Mouse (Mus musculus) intestine, embryonic 16.5 days (tissue): ENCODE results near the gene Smarcc2. TPM values are rescaled to one million over a fixed set of nuclear protein-coding genes. Genes with fewer than 3 reads are reported as not detected.
"Not testable (repeated sequence)": the region's sequence is repeated elsewhere in the genome, so short reads cannot be mapped to it uniquely, and the experiment has no call there.

Source experiments
- ATAC-seq: fragments of 200-750 bp; cut with Nextera tagmentation; 2 replicates; pipeline ENCODE4 v1.8.0; 2017; ENCODE audit warnings: moderate TSS enrichment, moderate library complexity
- H3K27ac ChIP-seq: fragments of 300-500 bp; sonication (generic); 2 replicates; pipeline ENCODE4 v1.5.1; 2014; ENCODE audit warnings: mild to moderate bottlenecking, low read length
- H3K27me3 ChIP-seq: fragments of 300-500 bp; sonication (generic); replicated peaks from 2 replicates; pipeline ENCODE4 v1.6.1; 2014; ENCODE audit warnings: low read length, control low read depth, mixed read lengths; ENCODE audit not compliant: control insufficient read depth, insufficient read depth
- H3K36me3 ChIP-seq: fragments of 300-500 bp; sonication (generic); 2 replicates; pipeline ENCODE4 v1.6.1; 2014; ENCODE audit warnings: low read length, control low read depth; ENCODE audit not compliant: control insufficient read depth, insufficient read depth
- H3K4me1 ChIP-seq: fragments of 300-500 bp; sonication (generic); 2 replicates; pipeline ENCODE4 v1.6.1; 2014; ENCODE audit warnings: low read length, control low read depth, mixed read lengths; ENCODE audit not compliant: control insufficient read depth, insufficient read depth
- H3K4me2 ChIP-seq: fragments of 300-500 bp; sonication (generic); 2 replicates; pipeline ENCODE4 v1.6.1; 2014; ENCODE audit warnings: low read depth, low read length, control low read depth
- H3K4me3 ChIP-seq: fragments of 300-500 bp; sonication (generic); 2 replicates; pipeline ENCODE4 v1.5.1; 2014; ENCODE audit warnings: mild to moderate bottlenecking, low read length
- H3K9ac ChIP-seq: fragments of 300-500 bp; sonication (generic); 2 replicates; pipeline ENCODE4 v1.6.1; 2014; ENCODE audit warnings: low read depth, low read length
- H3K9me3 ChIP-seq: fragments of 300-500 bp; sonication (generic); 2 replicates; pipeline ENCODE4 v1.6.1; 2016; ENCODE audit warnings: low read length, control low read depth; ENCODE audit not compliant: control insufficient read depth
- WGBS: fragments of 180-500 bp; shearing (Covaris S2); extraction: QIAGEN DNeasy Blood & Tissue Kit; methylation state at CpG from one replicate; pipeline ENCODE4 v1.1.7; 2014; 5-methylcytosine and 5-hydroxymethylcytosine counted together
- polyA plus RNA-seq: library from polyadenylated mRNA; unstranded; fragments of >200 nt; fragmentation: Nextera tagmentation; extraction: Ambion mirVana; gene quantifications from 2 replicates; pipeline ENCODE4 v1.2.1, GENCODE M21; 2015

Smarcc2 gene
- polyA plus RNA-seq, 1 experiment from 2014 or later = 46.6 TPM

GRCm38 (mm10) chr10:128504641-128505370, 45.8 kb downstream of the Smarcc2 start:
- 0 out of 2 replicates have a peak overlapping the region, but pooled peaks have one; percentile 20 for H3K9ac ChIP-seq
- ATAC-seq = 0 out of 2 replicates have a peak, but pooled peaks have one; percentile 21

DNA sequence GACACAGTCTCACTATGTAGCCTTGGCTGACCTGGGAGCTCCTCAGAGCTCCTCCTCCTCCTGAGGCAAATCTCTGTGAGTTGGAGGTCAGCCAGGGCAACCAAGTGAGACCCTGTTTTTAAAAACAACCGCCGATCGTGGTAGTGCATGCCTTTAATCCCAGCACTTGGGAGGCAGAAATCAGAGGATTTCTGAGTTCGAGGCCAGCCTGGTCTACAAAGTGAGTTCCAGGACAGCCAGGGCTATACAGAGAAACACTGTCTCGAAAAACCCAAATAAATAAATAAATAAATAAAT, 46.3 kb downstream of the Smarcc2 start:
- H3K4me2 ChIP-seq, H3K36me3 ChIP-seq, H3K27ac ChIP-seq, H3K9ac ChIP-seq, H3K27me3 ChIP-seq, ATAC-seq, H3K4me3 ChIP-seq, H3K9me3 ChIP-seq: not testable (repeated sequence)
- WGBS = 85% methylated on average over 5 of the region's 5 CpGs
- H3K4me1 ChIP-seq = peaks cover 16% of the 10 kb centered on the region; the same call in 1 of the 2 replicates

More at GRCm38 (mm10) chr10:128504641-128505370, 45.8 kb downstream of the Smarcc2 start:
- 64% methylated on average over 9 of the region's 9 CpGs for WGBS
- H3K4me1 ChIP-seq = peaks cover 16% of the 10 kb centered on the region; the same call in 1 of the 2 replicates
- no peaks in the 10 kb centered on the region for H3K9me3 ChIP-seq
- no peak overlapping the region for H3K4me3 ChIP-seq
- no peak overlapping the region for H3K27ac ChIP-seq
- H3K27me3 ChIP-seq = no peaks in the 10 kb centered on the region
- H3K36me3 ChIP-seq = no peaks in the 10 kb centered on the region
- H3K4me2 ChIP-seq = no peak overlapping the region

DNA sequence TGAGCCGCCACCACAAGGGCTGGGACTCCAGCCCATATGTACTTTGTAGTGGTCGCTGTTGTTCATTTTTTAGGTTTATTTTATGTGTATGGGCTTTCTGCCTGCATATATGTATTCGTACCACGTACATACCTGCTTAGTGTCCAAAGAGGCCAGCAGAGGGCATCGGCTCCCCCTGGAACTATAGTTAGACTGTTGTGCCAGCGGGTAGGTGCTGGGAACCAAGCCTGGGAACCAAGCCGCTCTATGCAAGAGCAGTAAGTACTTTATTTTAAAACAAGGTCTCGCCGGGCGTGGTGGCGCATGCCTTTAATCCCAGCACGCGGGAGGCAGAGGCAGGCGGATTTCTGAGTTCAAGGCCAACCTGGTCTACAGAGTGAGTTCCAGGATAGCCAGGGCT, 46.9 kb downstream of the Smarcc2 start:
- H3K4me2 ChIP-seq = no peak overlapping the region
- peaks cover 5% of the 10 kb centered on the region; the same call in 1 of the 2 replicates for H3K36me3 ChIP-seq
- no peaks in the 10 kb centered on the region for H3K9me3 ChIP-seq
- H3K4me1 ChIP-seq = peaks cover 16% of the 10 kb centered on the region; the same call in 1 of the 2 replicates
- H3K9ac ChIP-seq = no peak overlapping the region
- no peak overlapping the region for H3K4me3 ChIP-seq
- no peak for ATAC-seq
- no peaks in the 10 kb centered on the region for H3K27me3 ChIP-seq
- no peak overlapping the region for H3K27ac ChIP-seq
- WGBS = 91% methylated on average over 14 of the region's 14 CpGs

DNA sequence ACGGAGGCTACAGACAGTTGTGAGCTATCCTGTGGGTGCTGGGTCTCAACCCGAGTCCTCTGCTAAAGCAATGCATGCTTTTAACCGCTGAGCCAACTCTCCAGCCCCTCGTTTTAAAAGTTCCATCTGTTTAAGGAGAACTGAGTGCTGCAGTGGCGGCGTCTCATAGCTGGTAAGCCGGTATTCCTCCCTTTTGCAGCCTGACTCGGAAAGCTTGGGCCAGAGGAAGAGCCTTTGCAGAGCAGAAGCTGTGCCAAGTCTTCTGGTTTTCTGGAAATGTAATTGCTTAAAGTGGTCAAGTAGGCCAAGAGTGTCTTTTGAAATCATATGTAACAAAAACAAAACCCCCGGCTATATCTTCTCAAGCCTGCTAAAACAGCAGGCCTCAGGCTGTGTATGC, 49.2 kb downstream of the Smarcc2 start:
- no peak overlapping the region for H3K4me2 ChIP-seq
- H3K27ac ChIP-seq = no peak overlapping the region
- 67% methylated on average over 9 of the region's 9 CpGs for WGBS
- no peak overlapping the region for H3K4me3 ChIP-seq
- H3K36me3 ChIP-seq = peaks cover 5% of the 10 kb centered on the region; the same call in 1 of the 2 replicates
- no peaks in the 10 kb centered on the region for H3K27me3 ChIP-seq
- no peak for ATAC-seq
- no peaks in the 10 kb centered on the region for H3K9me3 ChIP-seq
- peaks cover 13% of the 10 kb centered on the region; the same call in 1 of the 2 replicates for H3K4me1 ChIP-seq
- H3K9ac ChIP-seq = no peak overlapping the region

DNA sequence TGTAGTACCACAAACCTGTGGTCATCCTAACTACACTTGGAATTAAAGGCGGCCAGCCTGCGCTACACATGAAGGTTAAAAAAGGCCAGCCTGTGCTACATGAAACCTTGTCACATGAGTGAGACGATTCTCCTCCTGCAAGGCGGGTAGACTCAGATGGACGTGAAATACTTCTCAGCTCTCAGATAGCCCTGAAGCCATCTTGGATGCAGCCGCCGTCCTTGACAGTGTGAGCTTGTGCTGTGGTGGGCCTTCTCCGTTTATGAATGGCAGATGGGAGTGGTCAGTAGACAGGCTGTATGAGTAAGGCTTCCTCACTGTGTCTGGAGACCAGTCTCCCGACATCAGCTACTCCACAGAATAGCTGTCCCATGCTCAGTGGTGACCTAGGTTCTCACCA, 50.2 kb downstream of the Smarcc2 start:
- Histone ChIP-seq H3K4me1 (peaks cover 13% of the 10 kb centered on the region; the same call in 1 of the 2 replicates), H3K9me3 (no peaks in the 10 kb centered on the region), H3K27me3 (no peaks in the 10 kb centered on the region), H3K4me2 (no peak overlapping the region), H3K36me3 (peaks cover 5% of the 10 kb centered on the region; the same call in 1 of the 2 replicates), H3K4me3 (no peak overlapping the region), H3K27ac (no peak overlapping the region), H3K9ac (no peak overlapping the region)
- ATAC-seq = no peak
- WGBS = 85% methylated on average over 9 of the region's 9 CpGs

GRCm38 (mm10) chr10:128509831-128510230, 50.8 kb downstream of the Smarcc2 start:
- Histone ChIP-seq H3K9me3 (no peaks in the 10 kb centered on the region), H3K4me2 (no peak overlapping the region), H3K27ac (no peak overlapping the region; the same call in 1 of the 2 replicates), H3K9ac (no peak overlapping the region), H3K4me1 (peaks cover 9% of the 10 kb centered on the region; the same call in 1 of the 2 replicates), H3K36me3 (peaks cover 5% of the 10 kb centered on the region; the same call in 1 of the 2 replicates), H3K27me3 (no peaks in the 10 kb centered on the region), H3K4me3 (no peak overlapping the region)
- 68% methylated on average over 4 of the region's 4 CpGs for WGBS
- no peak for ATAC-seq

DNA sequence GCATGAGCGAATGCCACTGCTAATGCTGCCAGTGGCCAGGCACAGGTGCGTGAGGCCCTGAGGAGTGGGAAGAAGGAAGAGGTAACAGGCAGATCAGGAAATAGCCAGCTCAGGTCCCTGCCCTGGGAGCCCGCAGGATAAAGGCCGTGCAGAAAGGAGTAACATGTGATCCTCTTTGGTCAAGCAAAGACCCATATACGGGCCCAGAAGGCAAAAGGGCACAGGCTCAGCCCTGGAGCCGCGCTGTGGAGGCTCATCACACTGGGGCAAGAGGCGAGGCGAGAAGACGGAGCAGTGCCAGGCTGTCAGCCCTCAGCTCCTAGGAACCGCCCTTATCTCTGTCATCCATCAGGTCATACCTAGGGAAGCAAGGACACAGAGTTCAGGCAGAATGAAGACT, 51.3 kb downstream of the Smarcc2 start:
- no peak overlapping the region for H3K4me2 ChIP-seq
- H3K4me1 ChIP-seq = peaks cover 4% of the 10 kb centered on the region; the same call in 1 of the 2 replicates
- no peak overlapping the region; the same call in 1 of the 2 replicates for H3K27ac ChIP-seq
- H3K4me3 ChIP-seq = no peak overlapping the region
- WGBS = 84% methylated on average over 11 of the region's 11 CpGs
- H3K9me3 ChIP-seq = no peaks in the 10 kb centered on the region
- no peaks in the 10 kb centered on the region for H3K27me3 ChIP-seq
- H3K9ac ChIP-seq = no peak overlapping the region
- no peak for ATAC-seq
- H3K36me3 ChIP-seq = peaks cover 5% of the 10 kb centered on the region; the same call in 1 of the 2 replicates

GRCm38 (mm10) chr10:128511189-128511588, 52.1 kb downstream of the Smarcc2 start:
- Histone ChIP-seq H3K9me3 (no peaks in the 10 kb centered on the region), H3K4me3 (no peak overlapping the region), H3K27ac (no peak overlapping the region), H3K36me3 (peaks cover 7% of the 10 kb centered on the region; the same call in 1 of the 2 replicates), H3K27me3 (no peaks in the 10 kb centered on the region), H3K4me1 (peaks cover 4% of the 10 kb centered on the region; the same call in 1 of the 2 replicates), H3K4me2 (no peak overlapping the region), H3K9ac (no peak overlapping the region)
- WGBS = 90% methylated on average over 9 of the region's 9 CpGs
- no peak for ATAC-seq

- no peaks in the 10 kb centered on the region for H3K27me3 ChIP-seq
- no peaks in the 10 kb centered on the region for H3K9me3 ChIP-seq
- no peak overlapping the region for H3K9ac ChIP-seq
- ATAC-seq = no peak
- H3K4me3 ChIP-seq = no peak overlapping the region
- no peak overlapping the region for H3K27ac ChIP-seq
- H3K4me2 ChIP-seq = no peak overlapping the region
- H3K36me3 ChIP-seq = peaks cover 7% of the 10 kb centered on the region; the same call in 1 of the 2 replicates
- WGBS = 87% methylated on average over 12 of the region's 12 CpGs
- H3K4me1 ChIP-seq = peaks cover under 1% of the 10 kb centered on the region; the same call in 1 of the 2 replicates
Observed at GRCm38 (mm10) chr10:128511761-128512160, 52.7 kb downstream of the Smarcc2 start.
